Mouse (Mus musculus) cortical plate, adult 2 months (tissue): ENCODE measurements around the gene Mrps36. TPM values are rescaled to one million over a fixed set of nuclear protein-coding genes. Genes with fewer than 3 reads are reported as not detected.

ENCODE experiments used
- H3K27ac ChIP-seq: fragments of 200-500 bp; 2 replicates; pipeline ENCODE4 v1.5.1; 2012; ENCODE audit warnings: low read length, control low read depth, inconsistent platforms; ENCODE audit not compliant: insufficient read depth
- H3K4me1 ChIP-seq: fragments of 200-500 bp; 2 replicates; pipeline ENCODE4 v1.6.1; 2011; ENCODE audit warnings: low read length; ENCODE audit not compliant: control insufficient read depth, insufficient read depth
- H3K4me3 ChIP-seq: fragments of 200-500 bp; 2 replicates; pipeline ENCODE4 v1.5.1; 2011; ENCODE audit warnings: mild to moderate bottlenecking, low read length, control low read depth; ENCODE audit not compliant: insufficient read depth
- CTCF ChIP-seq: fragments of 200-500 bp; IDR thresholded peaks from 2 replicates; pipeline ENCODE4 v1.5.1; 2011; ENCODE audit warnings: mild to moderate bottlenecking, control low read depth, low read length; ENCODE audit not compliant: insufficient read depth; ENCODE audit errors: extremely low read depth
- POLR2A ChIP-seq: fragments of 200-500 bp; IDR thresholded peaks from 2 replicates; pipeline ENCODE4 v1.6.1; 2011; ENCODE audit warnings: mild to moderate bottlenecking, low read length, control low read depth; ENCODE audit not compliant: insufficient read depth; ENCODE audit errors: extremely low read depth
- polyA plus RNA-seq: library from polyadenylated mRNA; depleted of rRNA; stranded (reverse); fragments of >200 nt; gene quantifications from 2 replicates; pipeline ENCODE4 v1.2.3, GENCODE M21; 2012; rRNA removed

Gene Mrps36
- polyA plus RNA-seq, 1 experiment: 87.5 TPM

GRCm38 (mm10) chr13:100724051-100724754, 20.3 kb downstream of the Mrps36 start:
- no peak overlapping the region for H3K4me3 ChIP-seq
- no peak overlapping the region for H3K27ac ChIP-seq
- H3K4me1 ChIP-seq: peaks cover 2% of the 10 kb centered on the region; the same call in 1 of the 2 replicates
- no peak for TF ChIP-seq POLR2A
- TF ChIP-seq CTCF: no peak

GRCm38 (mm10) chr13:100721656-100722055, 22.8 kb downstream of the Mrps36 start:
- Histone ChIP-seq H3K27ac (no peak overlapping the region), H3K4me3 (no peak overlapping the region), H3K4me1 (peaks cover 2% of the 10 kb centered on the region; the same call in 1 of the 2 replicates)
- TF ChIP-seq POLR2A (no peak), CTCF (no peak)

- Histone ChIP-seq H3K4me3 (no peak overlapping the region), H3K27ac (no peak overlapping the region), H3K4me1 (no peaks in the 10 kb centered on the region)
- no peak for TF ChIP-seq POLR2A
- TF ChIP-seq CTCF: no peak
Measured at GRCm38 (mm10) chr13:100715467-100715866, 29.0 kb downstream of the Mrps36 start.

- H3K4me3 ChIP-seq: no peak overlapping the region
- no peaks in the 10 kb centered on the region for H3K4me1 ChIP-seq
- TF ChIP-seq POLR2A (no peak), CTCF (no peak)
- H3K27ac ChIP-seq: no peak overlapping the region
Measured at GRCm38 (mm10) chr13:100706206-100706605, 38.3 kb downstream of the Mrps36 start.

GRCm38 (mm10) chr13:100703468-100703867, 41.0 kb downstream of the Mrps36 start:
- no peaks in the 10 kb centered on the region for H3K4me1 ChIP-seq
- no peak for TF ChIP-seq POLR2A
- no peak for TF ChIP-seq CTCF
- H3K27ac ChIP-seq: no peak overlapping the region
- H3K4me3 ChIP-seq: no peak overlapping the region

- no peak overlapping the region for H3K4me3 ChIP-seq
- no peaks in the 10 kb centered on the region for H3K4me1 ChIP-seq
- TF ChIP-seq POLR2A (no peak), CTCF (no peak)
- no peak overlapping the region for H3K27ac ChIP-seq
Measured at GRCm38 (mm10) chr13:100698866-100699265, 45.6 kb downstream of the Mrps36 start.

- TF ChIP-seq CTCF (no peak), POLR2A (no peak)
- H3K4me1 ChIP-seq: no peaks in the 10 kb centered on the region
- no peak overlapping the region for H3K27ac ChIP-seq
- H3K4me3 ChIP-seq: no peak overlapping the region
Measured at GRCm38 (mm10) chr13:100697541-100697940, 46.9 kb downstream of the Mrps36 start.

- no peaks in the 10 kb centered on the region for H3K4me1 ChIP-seq
- no peak overlapping the region for H3K4me3 ChIP-seq
- TF ChIP-seq POLR2A (no peak), CTCF (no peak)
- no peak overlapping the region for H3K27ac ChIP-seq
Measured at GRCm38 (mm10) chr13:100687513-100687912, 56.9 kb downstream of the Mrps36 start.

Other genes with a start within 250 kb of the Mrps36 start
- gene Ocln, start 191.9 kb downstream of the Mrps36 start, polyA plus RNA-seq: 9.3 and 10.3 TPM in 2 replicates
- 1.6 and 1.9 TPM in 2 replicates for gene Marveld2, start 127.7 kb downstream of the Mrps36 start, polyA plus RNA-seq
- gene Ak6, start 93.7 kb downstream of the Mrps36 start, polyA plus RNA-seq: 147 and 150 TPM in 2 replicates
- 12.7 and 13.0 TPM in 2 replicates for gene Rad17, start 93.6 kb downstream of the Mrps36 start, polyA plus RNA-seq
- 19.6 and 22.3 TPM in 2 replicates for gene Taf9, start 93.1 kb downstream of the Mrps36 start, polyA plus RNA-seq
- 0.34 and 0.58 TPM in 2 replicates for gene Ccdc125, start 74.9 kb downstream of the Mrps36 start, polyA plus RNA-seq
- 19.5 and 20.6 TPM in 2 replicates for gene Cdk7, start 13.7 kb downstream of the Mrps36 start, polyA plus RNA-seq
- 1.2 and 1.3 TPM in 2 replicates for gene Cenph, start 31.2 kb upstream of the Mrps36 start, polyA plus RNA-seq
- gene Ccnb1, start 41.9 kb upstream of the Mrps36 start, polyA plus RNA-seq: 0.49 and 1.3 TPM in 2 replicates
- gene Slc30a5, start 88.8 kb upstream of the Mrps36 start, polyA plus RNA-seq: 43.5 and 43.7 TPM in 2 replicates